Mouse (Mus musculus): ENCODE data around the gene Adcy2.

Adcy2 gene

DNA sequence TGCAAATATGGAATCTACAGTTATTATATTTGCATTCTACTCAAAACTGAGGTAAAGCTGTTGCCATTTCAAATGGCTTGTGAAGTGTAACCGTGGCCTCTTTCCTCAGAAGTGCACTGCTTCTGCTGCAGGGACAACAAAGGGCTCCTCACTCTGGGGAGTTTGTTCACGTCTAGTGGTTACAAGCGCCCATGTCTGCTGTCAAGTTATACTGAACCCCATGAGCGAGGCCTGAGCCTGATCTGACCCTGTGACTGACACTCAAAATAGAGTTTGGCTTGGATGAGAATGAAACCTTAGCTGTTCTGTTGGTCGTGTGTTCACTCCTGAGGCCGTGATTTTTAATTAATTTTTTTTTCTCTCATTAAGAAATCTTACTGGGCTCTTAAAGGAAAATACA, 38.8 kb downstream of the Adcy2 start:
- no peak for DNase-seq

DNA sequence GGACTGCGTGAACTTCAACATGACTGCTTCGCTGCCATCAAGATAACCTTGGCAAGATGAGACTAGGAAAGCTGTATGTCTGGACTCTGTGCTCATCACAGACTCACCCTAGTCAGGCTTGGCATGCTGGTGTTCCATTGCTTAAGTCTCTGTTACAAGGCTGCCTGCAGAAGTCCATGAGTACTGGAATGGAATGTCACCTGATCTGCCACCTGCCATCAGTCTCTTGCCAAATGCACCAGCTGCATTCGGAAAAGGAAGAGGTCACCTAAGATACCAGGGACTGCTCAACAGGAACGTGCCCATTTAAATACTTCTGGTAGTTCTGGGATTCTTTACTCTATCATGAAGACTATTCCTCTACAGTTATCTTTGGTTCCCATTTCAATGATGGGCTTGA, 39.9 kb downstream of the Adcy2 start:
- DNase-seq = peak; percentile 5 to 11

DNA sequence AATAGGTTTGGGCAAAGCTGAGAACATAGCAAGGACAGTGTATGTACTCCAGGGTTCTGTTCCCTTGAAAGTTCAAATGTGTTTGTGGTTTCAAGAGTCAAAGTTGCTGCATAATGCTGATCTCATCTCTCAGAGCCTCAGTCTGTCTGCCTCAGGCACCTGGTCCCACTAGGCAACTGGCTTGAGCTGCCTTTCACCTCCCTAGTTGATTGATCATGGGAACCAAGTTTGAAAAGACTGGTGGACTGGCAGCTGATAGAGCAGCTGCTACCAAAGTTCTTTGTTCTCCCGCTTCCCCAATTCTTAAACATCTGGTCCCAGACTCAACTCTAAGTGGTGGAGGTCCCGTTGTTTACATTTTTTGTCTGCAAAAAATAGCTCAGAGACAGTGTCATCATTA, 56.6 kb downstream of the Adcy2 start:
- DNase-seq = no peak

DNA sequence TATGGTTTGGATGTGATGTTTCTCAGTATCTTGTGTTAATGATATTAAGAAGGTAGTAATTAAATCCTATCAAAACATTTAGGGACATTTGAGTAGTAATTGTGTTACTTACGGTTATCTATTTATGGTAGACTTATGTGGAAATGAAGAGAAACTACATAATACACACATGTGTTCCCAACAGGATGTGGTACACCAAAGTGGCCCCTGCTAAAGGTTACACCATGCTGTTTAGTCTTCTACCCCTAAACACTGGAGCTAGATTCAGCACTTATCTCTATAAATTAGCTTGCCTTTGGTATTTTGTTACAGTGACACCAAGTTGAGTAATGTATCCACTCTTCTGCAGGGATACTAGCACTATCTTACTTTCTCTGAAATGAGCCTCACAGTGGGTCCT, 57.9 kb downstream of the Adcy2 start:
- DNase-seq = no peak

DNA sequence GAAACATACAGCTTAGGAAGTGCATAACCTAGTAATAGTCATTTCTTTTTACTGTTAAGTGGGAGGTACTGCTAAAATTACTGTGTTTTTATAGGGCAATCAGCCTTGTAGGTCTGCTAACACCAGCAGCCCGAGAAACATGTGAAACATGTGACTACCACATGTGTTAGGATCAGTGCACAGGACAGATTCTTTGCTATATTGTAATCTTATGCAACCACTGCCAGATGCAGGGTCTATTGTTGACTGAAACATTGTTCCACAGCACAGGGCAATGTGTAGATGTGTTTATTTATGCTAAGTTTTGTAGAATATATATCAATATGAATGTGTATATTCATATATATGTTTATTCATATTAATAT, 67.1 kb downstream of the Adcy2 start:
- no peak for DNase-seq

DNA sequence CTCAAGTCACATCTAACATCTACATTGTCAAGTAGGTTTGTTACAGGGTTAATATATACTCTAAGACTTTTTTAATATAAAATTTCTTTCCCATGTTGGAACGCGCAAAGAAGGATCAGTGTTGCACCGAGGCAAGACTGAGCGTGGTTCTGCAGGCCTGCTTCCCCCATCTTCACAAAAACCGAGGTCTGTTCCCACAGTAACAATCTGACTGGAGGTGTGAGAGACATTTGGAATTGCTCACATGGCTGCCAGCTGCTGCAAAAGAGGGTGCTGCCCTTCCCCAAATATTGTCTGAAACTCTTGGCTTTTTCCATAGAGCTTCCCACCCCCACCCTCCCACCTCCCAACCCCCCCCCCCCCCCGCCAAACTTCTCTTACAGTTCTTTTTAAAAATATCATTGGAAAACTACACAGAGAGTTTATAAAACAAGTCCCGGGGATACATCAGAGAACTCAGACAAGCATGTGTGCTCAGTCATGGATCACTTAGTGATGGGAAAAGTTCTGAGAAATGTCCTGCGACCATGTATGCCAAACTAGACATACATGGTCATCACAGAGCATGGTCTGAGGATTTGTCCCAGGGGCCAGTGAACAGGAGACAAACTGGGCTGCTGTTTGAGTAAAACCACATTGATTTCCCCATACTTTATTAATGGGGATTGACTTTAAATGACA, 67.6 kb downstream of the Adcy2 start:
- no peak for DNase-seq

DNA sequence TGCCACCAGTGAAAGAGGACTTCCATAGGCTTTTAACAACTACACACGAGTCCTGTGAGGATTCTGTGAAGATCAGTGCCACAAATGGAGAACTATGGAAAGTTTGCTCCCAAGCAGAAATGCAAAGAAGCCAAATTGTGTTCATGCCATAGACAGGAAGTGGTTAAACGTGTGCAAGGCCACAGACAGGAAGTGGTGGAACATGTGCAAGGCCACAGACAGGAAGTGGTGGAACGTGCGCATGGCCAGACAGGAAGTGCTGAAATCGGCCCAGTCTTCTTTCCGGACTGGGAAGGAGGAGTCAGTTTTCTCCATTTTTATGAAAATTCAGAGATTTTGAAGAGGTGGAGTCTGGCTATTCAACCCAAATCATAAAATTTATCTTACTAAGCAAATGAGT, 70.9 kb downstream of the Adcy2 start:
- no peak for DNase-seq

DNA sequence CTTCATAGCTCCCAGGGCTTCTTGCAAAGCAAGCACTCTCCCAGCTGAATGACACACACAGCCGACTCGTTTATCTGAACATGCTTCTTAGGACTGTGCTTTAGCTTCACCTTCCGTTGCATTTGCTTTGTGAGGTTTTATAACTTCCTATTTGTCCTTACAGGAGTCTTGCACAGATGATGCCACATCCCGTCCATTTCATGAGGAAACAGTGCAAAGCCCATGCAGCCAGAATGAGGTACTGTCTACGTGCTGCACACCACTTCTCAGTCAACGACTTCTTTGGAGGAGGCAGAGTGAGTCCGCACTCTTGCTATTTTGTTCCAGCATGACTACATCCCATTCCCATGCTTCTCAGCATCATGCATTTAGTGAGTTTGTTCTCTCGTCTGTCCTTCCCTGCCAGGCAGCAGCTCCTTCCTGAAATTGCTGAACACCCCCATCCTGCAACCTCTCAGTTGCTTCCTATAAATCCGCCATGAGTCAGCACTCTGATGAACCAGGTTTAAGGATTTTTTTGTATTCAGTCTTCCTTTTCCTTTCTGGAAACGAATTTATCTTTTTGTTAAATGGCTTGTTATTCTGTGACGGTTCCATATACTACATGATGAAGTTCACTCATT, 85.6 kb downstream of the Adcy2 start:
- DNase-seq = no peak

DNA sequence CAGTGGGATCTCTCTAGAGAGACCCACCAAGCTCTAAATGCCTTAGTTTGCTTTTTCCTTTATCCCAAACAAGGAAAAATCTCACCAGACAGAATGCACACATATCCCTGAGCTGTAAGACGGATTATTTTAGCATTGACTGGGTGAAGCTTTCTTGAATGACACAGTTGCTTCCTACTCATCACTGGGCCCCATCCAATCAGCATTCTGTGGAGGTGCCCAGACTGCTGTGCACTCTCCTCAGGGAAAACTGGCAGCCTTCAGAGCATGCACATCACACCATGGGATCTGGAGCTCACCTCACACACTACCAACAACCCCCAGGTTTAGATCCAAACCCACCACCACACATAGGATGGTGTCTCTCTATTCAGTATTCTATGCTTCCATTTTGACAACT, 92.7 kb downstream of the Adcy2 start:
- no peak for DNase-seq

DNA sequence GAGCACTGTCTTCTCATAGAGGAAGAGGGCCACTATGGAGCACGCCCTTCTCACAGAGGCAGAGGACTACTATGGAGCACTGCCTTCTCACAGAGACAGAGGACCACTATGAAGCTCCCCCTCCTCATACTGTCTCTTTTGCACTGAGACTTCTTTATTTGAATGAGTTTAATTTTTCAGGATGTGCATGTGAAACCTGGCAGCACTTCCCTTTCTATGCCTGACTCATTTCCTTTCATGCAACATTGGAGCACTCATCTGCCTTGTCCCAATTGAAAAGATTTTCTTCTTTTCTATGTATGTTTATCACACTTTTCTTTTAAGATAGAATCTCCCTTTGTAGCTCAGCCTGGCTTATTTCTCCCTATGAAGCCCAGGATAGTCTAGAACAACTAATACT, 96.6 kb downstream of the Adcy2 start:
- DNase-seq = no peak

DNA sequence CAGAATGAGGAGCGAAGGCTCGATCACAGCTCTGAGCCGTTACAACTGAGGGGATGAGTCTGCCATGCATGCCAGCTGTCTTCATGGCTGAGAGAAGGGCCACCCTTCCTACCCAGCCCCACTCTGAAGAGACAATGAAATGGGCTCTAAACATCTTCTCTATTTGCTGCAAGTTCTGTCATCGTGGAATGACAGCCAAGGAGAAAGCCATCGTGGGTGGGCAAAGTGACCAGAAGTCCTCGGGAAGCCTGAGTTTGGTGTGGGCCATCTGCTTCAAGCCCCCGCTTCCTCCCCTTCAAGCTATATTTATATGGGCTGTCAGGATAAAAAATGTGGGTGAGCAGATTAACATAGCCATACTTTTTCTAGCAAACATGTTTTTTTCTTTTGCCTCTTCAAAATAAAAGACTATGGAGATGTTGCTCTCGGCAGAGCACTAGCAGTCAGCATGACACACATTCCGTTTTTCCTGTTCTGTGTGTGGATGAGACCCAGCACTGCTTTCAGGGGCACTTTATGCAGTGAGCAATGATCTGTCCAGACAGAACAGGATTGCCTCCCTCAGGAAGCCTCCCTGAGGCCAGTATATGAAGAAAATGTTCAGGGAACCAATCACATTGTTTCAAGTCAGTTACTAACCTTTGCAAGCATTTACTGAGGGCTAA, 109.3 kb downstream of the Adcy2 start:
- DNase-seq = no peak

DNA sequence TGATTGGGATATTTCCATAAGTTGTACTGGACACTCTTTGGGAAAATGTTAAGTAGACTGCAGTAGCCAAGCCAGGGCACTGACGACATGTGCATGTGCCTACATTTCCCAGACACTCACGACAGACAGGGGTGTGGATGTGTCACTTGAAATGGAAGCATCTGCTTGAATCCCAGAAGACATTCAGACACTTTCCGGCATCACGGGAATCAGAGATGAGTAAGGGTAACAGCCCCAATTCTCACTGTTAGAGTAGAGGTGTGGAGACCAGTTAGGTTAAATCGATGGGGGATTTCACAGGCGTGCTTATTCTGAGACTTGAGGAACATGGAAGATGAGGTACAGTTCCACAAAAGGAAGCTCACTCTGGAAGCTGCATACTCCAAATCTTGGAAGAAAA, 130.6 kb downstream of the Adcy2 start:
- DNase-seq = no peak

DNA sequence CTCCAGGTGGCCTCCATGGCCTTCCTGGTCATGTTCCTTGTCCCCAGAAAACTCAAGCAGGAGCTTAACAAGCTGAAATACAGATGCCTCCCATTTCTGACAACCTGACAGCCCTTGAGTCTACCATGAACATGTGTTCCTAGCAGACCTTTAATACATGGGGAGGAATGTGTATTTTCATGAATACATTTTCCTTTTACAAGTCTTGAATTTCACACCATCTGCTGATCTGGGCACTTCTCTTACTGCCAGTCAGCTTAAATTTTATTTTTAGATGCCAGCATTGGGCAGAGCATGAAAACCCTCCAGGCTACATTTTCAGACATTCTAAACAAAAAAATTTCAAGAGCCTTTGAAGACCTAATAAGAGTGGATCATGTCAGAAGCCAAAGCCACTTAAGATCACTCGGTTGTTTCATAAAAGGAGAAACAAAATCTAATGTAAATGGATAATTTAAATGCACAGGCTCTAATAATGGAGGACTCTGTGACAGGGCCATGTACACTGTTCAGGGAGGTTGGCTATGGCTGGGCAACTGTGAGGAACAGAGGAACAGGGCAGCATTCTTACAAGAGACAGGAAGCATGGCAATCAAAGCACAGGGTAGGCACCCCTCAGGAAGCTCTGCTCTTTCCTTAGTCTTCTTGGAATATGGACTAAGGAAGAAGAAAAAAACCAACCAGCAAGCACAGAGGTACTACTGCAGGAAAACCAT, 131.2 kb downstream of the Adcy2 start:
- no peak for DNase-seq

DNA sequence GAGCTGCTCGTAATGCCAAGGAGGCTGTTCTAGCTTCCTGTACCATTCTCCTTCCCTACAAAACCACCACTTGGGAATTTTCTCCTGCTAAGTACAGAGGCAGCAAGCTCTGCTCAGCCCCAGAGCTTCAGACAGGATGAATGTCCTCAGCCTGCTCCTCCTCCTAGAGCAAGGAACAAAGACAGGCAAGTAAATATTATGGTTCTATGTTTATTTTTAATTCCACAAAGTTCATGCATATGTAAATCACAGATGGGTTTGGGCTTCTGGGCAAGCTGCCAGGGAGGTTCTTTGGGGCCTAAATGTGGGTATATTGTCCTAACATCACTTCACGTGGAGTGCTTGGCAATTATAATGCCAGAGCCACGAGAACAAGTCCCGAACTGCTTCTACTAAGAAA, 139.3 kb downstream of the Adcy2 start:
- DNase-seq = peak in 1 of 2 experiments; percentile 4

DNA sequence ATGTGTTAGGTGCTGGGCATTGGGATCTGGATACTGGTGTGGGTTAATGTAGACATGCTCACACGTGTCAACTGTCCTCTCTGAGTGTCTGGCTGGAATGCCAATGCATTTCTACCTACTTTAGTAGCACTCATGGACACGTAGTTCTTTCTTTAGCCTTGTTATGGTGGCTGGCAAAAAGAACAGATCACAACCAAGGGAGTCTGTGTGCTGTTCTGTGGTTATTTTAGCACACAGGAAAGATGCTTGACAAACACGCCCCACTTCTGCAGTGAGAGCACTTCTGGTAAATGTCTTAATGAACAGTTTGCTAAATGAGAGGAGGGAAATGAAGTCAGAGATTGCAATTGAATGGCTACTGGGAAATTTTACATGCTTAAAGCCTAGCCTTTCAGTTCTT, 151.1 kb downstream of the Adcy2 start:
- no peak for DNase-seq

DNA sequence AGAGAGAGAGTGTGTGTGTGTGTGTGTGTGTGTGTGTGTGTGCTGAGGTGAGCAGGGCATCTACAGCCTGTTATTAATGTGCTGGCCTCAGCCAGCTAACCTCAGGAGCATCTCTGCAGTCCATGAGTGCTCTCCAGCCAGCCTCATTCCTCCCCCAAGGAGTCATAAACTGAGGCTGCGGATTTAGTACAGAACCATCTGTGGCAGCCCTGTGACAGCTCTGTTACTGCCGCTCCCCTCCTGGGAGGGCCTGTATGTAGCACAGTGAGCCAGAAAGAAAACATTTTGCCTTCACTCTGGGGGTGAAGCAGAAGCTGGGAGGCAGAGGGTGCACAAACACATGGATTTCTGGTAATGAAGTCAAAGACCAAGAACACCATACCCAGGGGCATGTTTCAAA, 159.8 kb downstream of the Adcy2 start:
- DNase-seq = no peak

DNA sequence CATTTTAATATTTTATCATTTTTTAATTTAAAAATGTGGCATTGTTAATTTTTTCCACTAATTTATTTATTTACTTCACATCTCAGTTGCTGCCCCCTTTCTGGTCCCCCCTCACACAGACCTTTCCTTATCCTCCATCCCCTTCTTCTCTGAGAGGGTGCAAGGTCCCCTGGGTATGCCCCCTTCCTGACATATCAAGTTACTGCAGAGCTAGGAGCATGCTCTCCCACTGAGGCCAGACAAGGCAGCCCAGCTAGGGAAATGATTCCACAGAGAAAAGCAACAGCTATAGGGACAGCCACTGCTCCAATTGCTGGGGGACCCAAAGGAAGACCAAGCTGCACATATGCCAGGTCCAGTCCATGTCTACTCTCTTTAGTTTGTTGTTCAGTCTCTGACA, 163.2 kb downstream of the Adcy2 start:
- no peak for DNase-seq

DNA sequence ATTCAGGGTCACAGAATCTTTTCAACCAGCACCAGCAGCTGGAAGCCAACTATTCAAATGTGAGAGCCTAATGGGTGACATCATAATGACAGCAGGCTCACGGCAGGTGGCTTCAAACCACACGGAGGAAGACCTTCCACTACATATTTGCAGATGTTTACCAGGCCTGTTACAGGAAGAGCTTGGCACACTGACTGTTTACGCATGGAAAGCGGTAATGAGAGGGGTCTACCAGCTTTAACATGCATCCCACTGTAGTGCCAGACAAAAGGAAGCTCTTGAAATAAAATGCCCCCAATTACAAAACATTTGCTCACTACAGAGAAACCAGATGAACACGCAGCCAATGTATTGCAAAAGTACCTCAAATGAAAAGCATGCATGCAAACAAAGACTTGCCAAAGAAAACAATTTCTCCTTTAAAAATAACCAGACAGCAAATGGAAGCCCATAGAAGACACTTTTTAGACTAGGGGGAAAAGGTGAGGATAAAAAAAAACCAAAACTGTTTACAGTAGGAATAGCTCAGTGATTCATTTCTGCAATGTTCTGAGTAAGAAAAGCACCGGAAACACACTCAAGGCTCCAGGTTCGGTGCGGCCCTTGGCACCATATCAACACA, 163.8 kb downstream of the Adcy2 start:
- DNase-seq = peak in 1 of 2 experiments; percentile 7

DNA sequence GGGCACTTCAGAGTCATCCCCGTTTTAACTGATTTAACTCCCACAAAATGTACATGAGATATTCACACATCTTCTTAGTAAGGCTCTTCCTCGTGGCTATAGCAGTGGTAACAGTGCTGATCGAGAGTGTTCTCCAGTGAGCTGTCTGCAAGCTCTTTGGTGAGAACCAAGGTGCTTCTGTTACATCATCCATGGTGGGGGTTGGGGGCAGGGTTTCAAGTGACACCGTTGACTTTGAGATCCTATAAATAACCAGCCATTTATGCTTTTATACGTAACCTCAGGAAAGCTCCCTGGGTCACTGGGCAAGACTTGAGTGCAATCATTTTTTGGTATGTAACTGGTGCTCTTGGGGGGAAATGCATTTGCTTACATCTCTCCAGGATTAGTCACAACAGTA, 167.2 kb downstream of the Adcy2 start:
- DNase-seq = no peak

DNA sequence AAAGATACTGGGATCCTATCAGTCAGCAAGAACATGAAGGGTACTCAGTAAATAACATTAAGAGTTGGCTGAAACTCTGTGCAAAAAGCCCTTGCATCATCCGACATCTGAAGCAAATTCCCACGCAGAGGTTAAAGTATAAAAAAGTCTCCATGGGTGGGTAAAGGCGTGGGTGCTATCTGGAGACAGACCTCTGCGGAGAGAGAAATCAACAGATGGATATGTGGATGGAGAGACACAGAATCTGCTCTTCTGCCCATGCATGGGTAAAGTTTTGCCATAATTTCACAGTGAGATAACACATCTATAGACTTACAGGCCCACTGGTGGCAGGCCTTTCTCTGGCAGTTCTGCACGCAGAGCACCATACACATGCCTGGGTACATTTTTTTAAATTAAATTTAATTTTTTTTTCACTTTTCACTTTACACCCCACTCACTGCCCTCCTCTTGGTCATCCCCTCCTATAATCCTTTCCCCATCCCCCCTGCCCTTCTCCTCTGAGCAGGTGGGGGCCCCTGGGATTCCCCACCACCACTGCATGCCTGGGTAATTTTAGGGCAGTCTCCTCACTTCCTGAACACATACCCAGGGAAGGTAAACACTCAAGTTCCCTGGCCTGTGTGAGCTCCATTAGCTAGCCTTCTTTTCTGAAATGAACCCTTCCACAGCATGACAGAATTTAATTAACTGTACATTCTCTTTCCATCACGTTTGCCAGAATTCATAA, 169.1 kb downstream of the Adcy2 start:
- no peak for DNase-seq

DNA sequence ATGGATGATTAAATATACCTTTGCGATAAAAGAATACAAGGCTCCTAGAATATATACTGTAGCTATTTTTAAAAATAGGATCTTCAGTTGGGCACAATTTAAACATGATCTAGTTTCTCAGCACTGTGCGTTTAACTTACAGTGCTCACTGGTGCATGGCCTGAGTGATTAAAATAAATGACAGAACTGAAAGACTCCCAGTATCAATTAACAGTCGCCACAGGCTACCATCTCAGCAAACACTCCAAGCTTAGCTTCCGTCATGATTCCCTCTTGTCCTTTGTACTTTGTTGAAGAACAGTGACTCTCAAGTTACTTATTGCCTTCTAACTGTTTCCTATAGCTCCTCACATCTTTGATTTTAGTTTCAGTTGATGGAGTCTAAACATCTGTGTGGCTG, 170.9 kb downstream of the Adcy2 start:
- DNase-seq = no peak

DNA sequence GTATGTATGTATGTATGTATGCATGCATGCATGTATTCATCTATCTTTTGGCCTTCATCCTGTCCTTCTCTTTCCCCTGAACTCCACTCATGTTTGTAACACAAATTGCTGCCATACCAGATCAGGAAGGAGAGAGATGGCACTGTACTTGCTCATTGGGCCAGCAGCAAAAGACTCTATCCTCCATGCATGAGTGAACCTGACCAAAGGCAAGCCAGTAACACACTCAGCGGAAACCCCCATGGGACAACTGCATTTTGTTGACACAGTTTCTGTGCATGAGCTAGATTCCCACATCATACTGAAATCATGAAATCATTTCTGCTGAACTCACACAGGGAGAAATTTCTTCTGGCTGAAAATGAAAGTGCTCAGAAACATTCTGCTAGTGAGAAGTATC, 172.9 kb downstream of the Adcy2 start:
- DNase-seq = no peak
